Mouse (Mus musculus) CH12.LX (cell line): ENCODE measurements at regions not wholly inside any gene's neighbourhood (a gene's known extent, or its start where the extent isn't known, plus 50 kb on each side); places are given as distances from the start of the nearest gene placed in this dataset.

Experiments
- CHD2 ChIP-seq: IDR thresholded peaks from 2 replicates; pipeline ENCODE4 v1.6.1; 2011; ENCODE audit warnings: low read length, improper control_type of control experiment
- CTCF ChIP-seq, 2 experiments: IDR thresholded peaks in 1 of 2; conservative IDR thresholded peaks in 1 of 2; 2 replicates each; pipeline ENCODE4 v1.5.1; 2011 to 2012; ENCODE audit warnings: low read depth in 2 of 2, low read length in 2 of 2, improper control_type of control experiment in 1 of 2, inconsistent platforms in 1 of 2, mild to moderate bottlenecking in 1 of 2, moderate library complexity in 1 of 2
- EP300 ChIP-seq: IDR thresholded peaks from 2 replicates; pipeline ENCODE4 v1.6.1; 2011; ENCODE audit warnings: low read length, improper control_type of control experiment
- ETS1 ChIP-seq: conservative IDR thresholded peaks from 2 replicates; pipeline ENCODE4 v1.6.1; 2012; ENCODE audit warnings: low read depth, mild to moderate bottlenecking, inconsistent platforms, low read length, improper control_type of control experiment, moderate library complexity
- MAX ChIP-seq: IDR thresholded peaks from 2 replicates; pipeline ENCODE4 v1.6.1; 2011; ENCODE audit warnings: low read length, improper control_type of control experiment
- MEF2A ChIP-seq: IDR thresholded peaks from 2 replicates; pipeline ENCODE4 v1.6.1; 2014; ENCODE audit warnings: low read depth, mild to moderate bottlenecking, inconsistent platforms, low read length, improper control_type of control experiment, borderline replicate concordance
- MYC ChIP-seq: IDR thresholded peaks from 2 replicates; pipeline ENCODE4 v1.6.1; 2011; ENCODE audit warnings: low read depth, mild to moderate bottlenecking, improper control_type of control experiment, low read length
- POLR2A ChIP-seq: IDR thresholded peaks from 2 replicates; pipeline ENCODE4 v1.6.1; 2011; ENCODE audit warnings: low read depth, mild to moderate bottlenecking, improper control_type of control experiment, low read length
- TBP ChIP-seq: conservative IDR thresholded peaks from 2 replicates; pipeline ENCODE4 v1.6.1; 2011; ENCODE audit warnings: low read depth, low read length, improper control_type of control experiment
- USF2 ChIP-seq: conservative IDR thresholded peaks from 2 replicates; pipeline ENCODE4 v1.6.1; 2011; ENCODE audit warnings: low read depth, low read length, improper control_type of control experiment
- ZKSCAN1 ChIP-seq: IDR thresholded peaks from 2 replicates; pipeline ENCODE4 v1.6.1; 2012; ENCODE audit warnings: low read depth, inconsistent platforms, low read length, improper control_type of control experiment, borderline replicate concordance
- ZNF384 ChIP-seq: IDR thresholded peaks from 2 replicates; pipeline ENCODE4 v1.6.1; 2012; ENCODE audit warnings: low read depth, low read length, improper control_type of control experiment, inconsistent platforms

GRCm38 (mm10) chr1:14503881-14504742, 1589.0 kb downstream of the 4930444P10Rik start:
- TF ChIP-seq CTCF (conservative IDR thresholded peaks at IDR 0.05 in 1 of 2, IDR thresholded peaks at IDR 0.05 in 1 of 2; ENCODE audit: low read depth in 2 of 2, low read length in 2 of 2) (no peak), MAX (no peak), EP300 (no peak), ZKSCAN1 (no peak), MEF2A (no peak), ZNF384 (no peak), POLR2A (no peak), ETS1 (no peak), USF2 (no peak), CHD2 (no peak), MYC (no peak), TBP (no peak)
